Mouse (Mus musculus): ENCODE results near the gene Gm11444.

The Gm11444 gene

DNA sequence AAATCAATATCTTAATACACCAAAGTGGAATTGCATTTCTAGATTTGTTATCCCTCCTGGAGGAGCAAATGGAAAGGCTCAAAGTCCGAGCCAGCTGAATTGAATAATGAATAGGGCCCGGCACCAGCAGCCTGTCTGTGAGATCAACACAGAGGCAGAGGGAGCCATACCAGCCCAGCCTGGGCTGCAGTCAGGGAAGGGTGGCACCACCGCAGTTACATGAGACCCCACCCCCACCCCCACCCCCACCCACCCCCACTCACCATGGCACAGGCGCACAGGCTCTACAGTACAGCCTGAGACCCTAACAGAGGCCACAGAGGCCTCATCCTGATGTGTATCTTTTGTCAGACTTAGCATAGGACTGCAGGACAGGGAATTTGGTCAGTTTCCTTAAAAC is 35.5 kb downstream of the Gm11444 start:
- no peak for DNase-seq (ENCODE audit: low read depth, low spot score)

DNA sequence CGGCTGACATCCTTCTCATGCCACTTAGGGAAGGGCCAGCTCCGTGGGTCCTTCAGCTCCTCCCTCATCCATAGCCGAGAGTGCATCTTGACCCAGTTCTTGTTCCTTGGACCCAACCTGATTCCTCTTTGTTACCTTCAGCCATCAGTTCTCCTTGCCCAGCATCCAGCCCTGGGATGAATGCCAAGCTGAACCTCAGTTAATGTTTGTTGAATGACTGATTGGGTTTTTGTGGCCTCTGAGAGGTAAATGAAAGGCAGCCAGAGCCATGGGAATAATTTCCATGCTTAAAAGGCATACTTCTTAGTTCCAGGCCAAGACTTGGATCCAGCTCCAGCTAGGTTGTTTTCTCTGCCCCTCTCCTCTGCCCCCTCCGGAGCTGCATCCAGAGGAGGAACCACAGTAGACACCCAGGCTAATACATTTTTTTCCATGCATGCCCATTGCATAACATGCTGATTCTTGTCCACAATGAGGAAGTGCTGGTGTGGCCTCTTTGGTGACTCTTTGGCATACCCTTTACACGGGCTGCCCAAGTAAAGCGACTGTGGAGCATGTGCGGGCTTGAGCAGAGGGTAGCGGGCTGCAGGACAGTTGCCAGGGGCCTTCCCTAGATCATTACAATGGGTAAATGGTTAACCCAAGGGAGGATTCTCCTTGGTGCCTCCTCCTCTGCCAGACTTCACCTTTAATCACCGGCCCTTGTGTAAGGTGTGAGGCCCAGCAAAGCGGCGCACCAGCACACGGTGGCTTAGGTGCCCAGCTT is 37.7 kb downstream of the Gm11444 start:
- DNase-seq (ENCODE audit: low read depth, low spot score): no peak

DNA sequence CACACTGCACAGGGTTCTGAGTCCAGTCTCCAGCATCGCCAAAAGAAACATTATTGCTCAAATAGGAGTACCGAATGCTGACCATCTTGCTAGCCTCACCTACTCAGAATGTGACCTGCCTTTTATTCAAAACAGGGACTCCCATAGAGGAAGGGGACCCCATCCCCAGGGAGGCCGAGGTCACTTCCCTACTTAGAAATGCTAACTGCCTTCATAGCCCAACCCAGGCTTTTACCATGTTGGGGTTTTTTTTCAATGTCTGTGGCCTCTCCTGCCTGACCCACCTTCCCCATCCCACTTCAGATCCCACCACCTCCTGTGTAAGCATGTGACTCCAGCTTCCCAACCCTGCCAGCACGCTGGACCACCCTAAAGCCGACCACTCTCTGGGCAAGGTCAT is 38.5 kb downstream of the Gm11444 start:
- DNase-seq (ENCODE audit: low read depth, low spot score): no peak

DNA sequence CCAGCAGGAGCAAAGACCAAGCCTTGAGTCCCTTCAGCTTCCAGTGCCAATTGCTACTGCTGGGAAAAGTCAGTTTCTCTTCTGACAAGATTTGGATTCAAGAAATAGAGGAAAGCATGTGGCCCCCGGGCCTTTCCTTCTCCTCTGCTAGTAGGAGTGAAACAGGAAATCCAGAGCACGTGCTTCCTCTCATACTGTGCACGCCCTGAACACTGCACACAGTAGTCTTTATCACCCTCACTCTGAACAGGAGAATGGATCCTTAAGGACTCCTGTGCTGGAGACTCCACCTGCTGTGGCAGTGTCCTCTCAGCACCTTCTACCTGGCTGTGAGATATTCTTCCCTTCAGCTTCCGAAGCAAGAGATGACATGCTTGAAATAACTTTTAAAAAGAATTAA is 38.9 kb downstream of the Gm11444 start:
- no peak for DNase-seq (ENCODE audit: low read depth, low spot score)

DNA sequence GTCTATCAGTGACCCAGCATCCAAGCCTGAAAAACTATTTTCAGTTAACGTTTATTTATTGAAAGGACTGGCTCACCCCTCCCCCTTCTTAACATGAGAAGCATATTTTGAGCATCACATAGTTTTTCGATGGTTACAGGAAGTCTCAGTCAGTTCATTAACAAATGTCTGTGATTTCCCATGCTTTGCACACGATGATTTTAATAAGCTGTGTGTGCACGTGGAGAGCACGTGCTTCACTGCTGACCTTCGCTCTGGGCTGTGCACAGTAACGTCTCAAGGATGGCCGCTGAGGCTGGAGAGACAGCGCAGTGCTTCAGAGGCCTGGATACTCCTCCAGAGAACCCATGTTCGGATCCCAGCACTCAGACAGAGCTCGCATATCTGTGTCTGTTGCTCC is 42.8 kb downstream of the Gm11444 start:
- no peak for DNase-seq (ENCODE audit: low read depth, low spot score)

DNA sequence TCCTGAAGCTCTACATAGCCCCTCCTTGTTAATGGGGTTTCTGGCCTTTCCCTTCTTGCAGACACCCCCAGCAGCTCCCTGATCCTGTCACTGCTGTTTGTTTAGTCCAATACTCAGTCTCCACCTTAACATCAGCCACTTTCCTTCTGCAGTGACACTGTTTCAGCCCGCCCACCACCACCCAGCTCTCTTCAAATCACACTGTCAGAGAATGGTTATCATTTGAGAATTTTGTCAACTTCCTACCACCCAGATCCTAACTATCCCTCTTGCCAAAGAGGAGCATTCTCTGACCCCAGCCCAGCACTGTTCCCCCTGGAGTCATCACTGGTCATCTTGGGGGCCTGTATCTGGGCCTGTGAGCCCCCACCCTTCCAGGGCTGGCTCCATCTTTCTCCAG is 44.4 kb downstream of the Gm11444 start:
- DNase-seq (ENCODE audit: low read depth, low spot score): no peak

DNA sequence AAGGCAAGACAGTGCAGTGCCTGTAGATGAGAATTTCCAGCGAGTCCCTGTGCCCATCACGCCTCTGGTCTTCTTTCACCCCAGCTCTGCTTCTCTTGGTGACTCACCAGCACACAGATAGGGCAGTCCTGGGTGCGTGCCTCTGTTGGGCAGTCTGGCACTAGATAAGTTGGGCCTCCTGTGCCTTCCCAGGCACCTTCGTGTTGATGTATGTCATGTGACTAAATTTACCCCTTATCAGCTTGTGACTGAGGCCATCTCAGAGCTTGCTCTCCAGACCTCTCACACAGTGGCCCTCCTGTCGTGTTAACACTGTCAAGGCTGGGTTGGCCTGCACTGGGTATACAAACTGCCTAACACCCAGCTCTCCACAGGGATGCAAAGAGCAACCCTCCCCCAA is 46.1 kb downstream of the Gm11444 start:
- no peak for DNase-seq (ENCODE audit: low read depth, low spot score)

DNA sequence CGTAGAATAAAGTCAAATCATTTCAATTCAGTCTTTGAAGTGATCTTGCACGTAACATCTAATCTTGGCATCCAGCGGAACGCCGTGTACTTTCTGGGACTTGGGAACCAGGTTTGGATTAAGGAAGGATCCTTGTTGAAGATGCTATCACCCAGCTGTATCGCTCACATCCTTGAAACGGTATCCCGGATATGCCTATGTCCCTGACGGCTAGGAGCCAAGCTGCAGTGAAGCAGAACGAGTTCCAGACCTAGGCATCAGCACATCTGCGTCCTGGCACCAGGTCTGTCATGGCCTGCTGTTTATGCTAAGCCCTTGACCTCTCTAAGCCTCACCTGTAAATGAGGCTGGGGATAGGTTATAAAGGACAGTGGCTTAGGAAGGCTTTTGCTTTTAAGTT is 49.8 kb downstream of the Gm11444 start:
- no peak for DNase-seq (ENCODE audit: low read depth, low spot score)

DNA sequence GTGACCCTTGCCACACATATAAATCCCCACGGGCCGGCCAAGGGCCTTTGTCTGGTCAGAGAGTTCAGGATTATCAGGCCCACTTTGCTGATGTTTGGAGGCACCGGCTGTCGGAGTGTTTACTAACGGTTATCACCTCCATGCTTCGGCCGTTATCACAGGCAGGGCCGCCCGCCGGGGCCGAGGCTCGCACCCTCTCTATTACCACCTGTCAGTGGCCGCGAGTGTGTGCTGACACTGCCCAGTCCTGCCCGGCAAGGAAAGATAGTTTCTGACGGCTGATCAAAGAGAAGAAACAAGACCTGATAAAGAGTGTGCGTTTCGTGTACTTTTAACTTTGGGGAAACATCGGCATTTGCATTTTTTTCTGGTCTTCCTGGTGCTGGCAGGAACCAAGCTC is 50.3 kb downstream of the Gm11444 start:
- no peak for DNase-seq (ENCODE audit: low read depth, low spot score)

DNA sequence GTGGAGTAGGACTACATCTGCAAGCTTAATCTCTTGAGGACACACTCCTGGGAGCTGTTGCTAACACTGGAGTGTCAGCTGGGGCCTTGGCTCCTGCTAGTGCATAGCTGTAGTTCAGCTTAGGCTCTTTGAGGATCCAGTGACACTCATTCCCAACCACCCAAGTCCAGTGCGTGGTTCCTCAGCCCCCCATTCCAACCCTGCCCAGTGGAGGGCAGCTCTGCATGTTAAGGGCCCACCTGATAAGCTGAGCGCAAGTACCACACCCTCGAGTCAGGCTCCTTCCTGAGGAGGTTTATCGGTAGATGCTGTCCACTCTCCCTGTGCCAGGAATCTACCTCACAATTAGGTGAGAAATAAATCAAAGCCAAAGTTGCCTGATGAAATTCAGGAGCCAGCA is 50.7 kb downstream of the Gm11444 start:
- DNase-seq (ENCODE audit: low read depth, low spot score): no peak
